Mouse (Mus musculus) thymus, adult 2 months (tissue): Measurements from ENCODE around the gene Pdlim4. TPM values are rescaled to one million over a fixed set of nuclear protein-coding genes. Genes with fewer than 3 reads are reported as not detected.

Source experiments
- DNase-seq: peaks from one replicate; pipeline ENCODE4 v3.0.0; 2021
- H3K27ac ChIP-seq: fragments of 200-500 bp; 2 replicates; pipeline ENCODE4 v1.5.1; 2012; ENCODE audit warnings: low read length, control low read depth; ENCODE audit not compliant: control insufficient read depth, insufficient read depth
- H3K27me3 ChIP-seq: fragments of 200-500 bp; 2 replicates; pipeline ENCODE4 v1.6.1; 2012; ENCODE audit warnings: mild to moderate bottlenecking, low read length, moderate library complexity, mixed read lengths; ENCODE audit not compliant: control insufficient read depth, insufficient read depth
- H3K36me3 ChIP-seq: fragments of 200-500 bp; 2 replicates; pipeline ENCODE4 v1.6.1; 2012; ENCODE audit warnings: mild to moderate bottlenecking, low read length, moderate library complexity; ENCODE audit not compliant: control insufficient read depth, insufficient read depth
- H3K4me1 ChIP-seq: fragments of 200-500 bp; replicated peaks from 2 replicates; pipeline ENCODE4 v1.6.1; 2012; ENCODE audit warnings: low read length; ENCODE audit not compliant: control insufficient read depth, insufficient read depth
- H3K4me3 ChIP-seq: fragments of 200-500 bp; 2 replicates; pipeline ENCODE4 v1.5.1; 2012; ENCODE audit warnings: mild to moderate bottlenecking, low read length, control low read depth, moderate library complexity; ENCODE audit not compliant: control insufficient read depth, insufficient read depth
- CTCF ChIP-seq: fragments of 200-500 bp; IDR thresholded peaks from 2 replicates; pipeline ENCODE4 v1.5.1; 2012; ENCODE audit warnings: mild to moderate bottlenecking, control low read depth, low read length, moderate library complexity, borderline replicate concordance; ENCODE audit not compliant: control insufficient read depth, poor library complexity, insufficient read depth; ENCODE audit errors: extremely low read depth
- POLR2A ChIP-seq: fragments of 200-500 bp; IDR thresholded peaks from 2 replicates; pipeline ENCODE4 v1.6.1; 2012; ENCODE audit warnings: mild to moderate bottlenecking, low read length, control low read depth, moderate library complexity; ENCODE audit not compliant: control insufficient read depth, poor library complexity, insufficient read depth; ENCODE audit errors: extremely low read depth
- whole genome bisulfite sequencing: fragments of 180-500 bp; shearing (Covaris S2); methylation state at CpG from one replicate; pipeline ENCODE4 v1.1.7; 2018; 5-methylcytosine and 5-hydroxymethylcytosine counted together
- polyA plus RNA-seq: library from polyadenylated mRNA; depleted of rRNA; stranded (reverse); fragments of >200 nt; gene quantifications from 2 replicates; pipeline ENCODE4 v1.2.3, GENCODE M21; 2012

The Pdlim4 gene
- polyA plus RNA-seq, 1 experiment: 62.0 TPM

DNA sequence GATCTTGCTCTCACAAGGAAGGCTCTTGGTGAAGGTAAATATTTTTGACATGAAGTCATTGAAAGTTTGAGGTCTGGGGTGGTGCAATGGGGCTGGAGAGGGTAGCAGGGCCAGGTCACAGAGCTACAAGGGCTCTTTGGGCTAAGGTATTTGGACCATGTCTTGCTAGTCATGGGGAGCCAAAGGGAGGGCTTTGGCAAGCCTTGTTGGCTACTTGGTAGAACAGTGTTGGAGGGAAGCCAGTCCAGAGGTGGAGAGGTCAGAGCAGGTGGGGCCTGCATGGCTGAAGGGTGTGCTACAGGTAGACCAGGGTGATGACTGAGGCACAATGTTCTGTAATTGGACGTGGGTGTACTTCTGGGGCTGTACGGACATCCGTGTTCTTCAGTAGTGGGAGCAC is 37.9 kb upstream of the Pdlim4 start:
- DNase-seq: no peak
- Histone ChIP-seq H3K27ac (no peak overlapping the region), H3K27me3 (no peaks in the 10 kb centered on the region; the same call in 1 of the 2 replicates), H3K36me3 (no peaks in the 10 kb centered on the region), H3K4me1 (no peaks in the 10 kb centered on the region), H3K4me3 (no peak overlapping the region)
- WGBS: 97% methylated on average over 3 of the region's 3 CpGs
- TF ChIP-seq POLR2A (no peak), CTCF (no peak)

DNA sequence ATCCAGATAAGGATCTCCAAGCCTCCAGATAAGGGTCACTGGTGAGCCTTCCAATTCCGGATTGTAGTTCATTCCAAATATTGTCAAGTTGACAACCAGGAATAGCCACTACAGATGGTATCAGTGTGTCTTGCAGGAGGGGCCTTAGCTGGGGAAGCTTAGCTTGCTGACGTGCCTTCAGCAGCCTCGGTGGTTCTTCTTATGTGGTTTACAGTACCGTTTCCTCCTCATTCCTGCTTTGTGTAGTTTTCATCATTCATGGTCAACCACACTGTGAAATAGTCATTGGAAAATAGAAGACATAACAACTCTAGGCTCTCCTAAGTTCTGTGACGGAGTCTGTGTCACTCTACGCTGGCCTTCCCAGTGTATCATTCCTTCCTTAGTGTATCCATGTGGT is 36.2 kb upstream of the Pdlim4 start:
- 6% methylated on average over 6 of the region's 6 CpGs for WGBS
- peaks cover 9% of the 10 kb centered on the region; the same call in 1 of the 2 replicates for H3K4me1 ChIP-seq
- H3K27me3 ChIP-seq: peaks cover 3% of the 10 kb centered on the region; the same call in 1 of the 2 replicates
- no peak overlapping the region for H3K27ac ChIP-seq
- DNase-seq: no peak
- no peak for TF ChIP-seq POLR2A
- no peak for TF ChIP-seq CTCF
- H3K4me3 ChIP-seq: no peak overlapping the region
- H3K36me3 ChIP-seq: no peaks in the 10 kb centered on the region

DNA sequence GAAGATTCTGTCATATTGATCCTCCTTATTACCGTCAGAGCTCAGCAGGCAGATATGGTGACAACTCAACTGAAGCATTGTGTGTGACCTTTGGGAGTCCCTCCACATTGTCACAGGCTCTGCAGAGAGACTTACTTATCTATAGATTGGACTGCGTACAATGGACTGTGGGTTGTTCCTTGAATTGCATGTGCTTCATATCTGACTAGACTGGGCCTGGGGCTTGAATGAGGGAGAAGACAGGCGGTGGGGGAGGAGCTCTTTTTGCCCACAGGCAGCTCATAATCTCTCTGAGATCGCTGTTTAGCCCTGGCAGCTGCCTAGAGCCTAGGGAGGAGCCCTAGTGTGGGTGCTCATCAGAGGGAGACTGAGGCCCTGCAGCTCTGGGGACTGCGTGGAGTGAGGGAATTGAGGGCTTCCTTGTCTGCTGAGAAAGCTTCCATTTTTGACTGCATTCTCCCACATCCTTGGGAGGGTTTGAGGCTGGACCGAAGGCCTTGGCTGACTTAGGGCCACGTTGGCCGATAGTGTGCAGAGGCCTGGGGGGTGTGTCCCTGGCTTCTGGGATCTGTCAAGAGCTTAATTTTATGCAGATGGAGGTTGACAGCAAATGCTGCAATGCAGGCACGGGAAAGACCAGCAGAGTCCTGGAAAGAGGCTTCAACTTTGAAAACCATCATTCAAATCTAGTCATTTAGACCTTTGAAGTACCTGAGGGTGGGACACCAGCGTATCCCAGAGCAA is 34.1 kb upstream of the Pdlim4 start:
- DNase-seq: no peak
- H3K27me3 ChIP-seq: peaks cover 5% of the 10 kb centered on the region; the same call in 1 of the 2 replicates
- 85% methylated on average over 10 of the region's 10 CpGs for WGBS
- no peak overlapping the region for H3K27ac ChIP-seq
- no peak overlapping the region for H3K4me3 ChIP-seq
- no peaks in the 10 kb centered on the region for H3K36me3 ChIP-seq
- TF ChIP-seq CTCF (no peak), POLR2A (no peak)
- H3K4me1 ChIP-seq: peaks cover 9% of the 10 kb centered on the region; the same call in 1 of the 2 replicates

DNA sequence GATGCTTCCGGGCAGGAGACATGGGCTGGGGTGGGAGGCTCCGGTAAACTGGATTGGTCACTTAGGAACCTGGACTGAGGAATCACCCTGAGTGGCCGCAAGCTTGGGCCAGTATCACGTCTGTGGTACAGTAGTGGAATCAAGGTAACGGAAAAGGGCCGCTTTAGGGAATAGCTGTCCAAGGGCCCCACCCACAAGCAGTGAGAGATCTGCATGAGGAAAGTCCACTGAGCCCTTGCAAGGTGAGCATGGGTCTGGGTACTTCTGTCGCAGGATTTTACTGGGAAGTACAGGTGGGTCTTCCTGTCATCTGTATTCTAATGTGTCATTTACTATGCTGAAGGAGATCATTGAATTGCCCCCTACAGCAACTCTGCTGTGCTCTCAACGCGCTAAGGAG is 32.9 kb upstream of the Pdlim4 start:
- 92% methylated on average over 9 of the region's 9 CpGs for WGBS
- TF ChIP-seq CTCF (no peak), POLR2A (no peak)
- no peak overlapping the region for H3K4me3 ChIP-seq
- H3K27me3 ChIP-seq: peaks cover 5% of the 10 kb centered on the region; the same call in 1 of the 2 replicates
- no peak for DNase-seq
- no peaks in the 10 kb centered on the region for H3K36me3 ChIP-seq
- H3K27ac ChIP-seq: no peak overlapping the region
- peaks cover 9% of the 10 kb centered on the region; the same call in 1 of the 2 replicates for H3K4me1 ChIP-seq

DNA sequence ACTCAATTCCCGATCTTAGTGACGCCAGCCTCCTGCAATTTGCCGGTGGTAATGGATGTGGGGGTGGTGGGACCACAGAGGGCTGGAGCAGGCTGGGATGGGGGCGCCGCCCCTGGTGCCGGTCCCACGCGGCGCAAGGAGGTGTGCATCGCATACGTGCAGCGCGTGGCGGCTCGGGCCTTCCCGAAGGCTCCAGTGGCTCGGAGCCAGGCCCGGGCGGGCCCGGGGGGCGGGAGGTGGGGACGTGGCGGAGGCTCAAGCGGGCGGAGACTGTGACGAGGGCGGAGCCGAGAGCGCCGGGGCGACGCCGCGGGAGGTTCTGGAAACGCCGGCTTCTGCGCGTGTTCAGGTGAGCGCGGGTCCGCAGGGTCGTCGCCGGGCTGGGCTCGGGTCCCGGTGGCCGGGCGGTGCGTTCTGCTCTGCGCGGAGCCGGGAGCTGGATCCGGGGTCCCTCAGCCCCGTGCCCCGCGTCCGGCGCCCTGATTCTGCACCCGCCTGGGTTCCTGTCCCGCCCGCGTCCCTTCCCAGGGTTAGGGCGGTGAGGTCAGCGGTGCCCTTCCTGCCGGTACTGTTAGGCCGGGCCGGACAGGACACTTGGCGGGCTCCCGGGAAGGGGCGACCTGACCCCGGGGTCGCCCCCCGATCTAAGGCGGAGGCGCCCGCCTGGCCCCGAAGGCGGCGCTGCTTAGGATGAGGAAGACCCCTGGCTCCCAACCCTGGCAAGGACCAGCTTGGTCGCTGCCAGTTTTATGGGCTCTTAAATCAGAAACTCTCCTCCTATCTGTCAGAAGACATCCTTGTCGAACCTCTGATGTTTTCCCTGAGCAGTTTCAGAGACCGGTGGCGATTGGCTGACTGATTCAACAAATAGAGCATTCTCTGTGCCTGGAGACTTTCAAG is 32.1 kb upstream of the Pdlim4 start:
- 4% methylated on average over 83 of the region's 83 CpGs for WGBS
- Histone ChIP-seq H3K36me3 (no peaks in the 10 kb centered on the region), H3K4me1 (peaks cover 9% of the 10 kb centered on the region; the same call in 1 of the 2 replicates), H3K27ac (no peak overlapping the region), H3K4me3 (peak overlapping the region; percentile 33), H3K27me3 (peaks cover 5% of the 10 kb centered on the region; the same call in 1 of the 2 replicates)
- TF ChIP-seq POLR2A (no peak), CTCF (no peak)
- peak; percentile 53 for DNase-seq

DNA sequence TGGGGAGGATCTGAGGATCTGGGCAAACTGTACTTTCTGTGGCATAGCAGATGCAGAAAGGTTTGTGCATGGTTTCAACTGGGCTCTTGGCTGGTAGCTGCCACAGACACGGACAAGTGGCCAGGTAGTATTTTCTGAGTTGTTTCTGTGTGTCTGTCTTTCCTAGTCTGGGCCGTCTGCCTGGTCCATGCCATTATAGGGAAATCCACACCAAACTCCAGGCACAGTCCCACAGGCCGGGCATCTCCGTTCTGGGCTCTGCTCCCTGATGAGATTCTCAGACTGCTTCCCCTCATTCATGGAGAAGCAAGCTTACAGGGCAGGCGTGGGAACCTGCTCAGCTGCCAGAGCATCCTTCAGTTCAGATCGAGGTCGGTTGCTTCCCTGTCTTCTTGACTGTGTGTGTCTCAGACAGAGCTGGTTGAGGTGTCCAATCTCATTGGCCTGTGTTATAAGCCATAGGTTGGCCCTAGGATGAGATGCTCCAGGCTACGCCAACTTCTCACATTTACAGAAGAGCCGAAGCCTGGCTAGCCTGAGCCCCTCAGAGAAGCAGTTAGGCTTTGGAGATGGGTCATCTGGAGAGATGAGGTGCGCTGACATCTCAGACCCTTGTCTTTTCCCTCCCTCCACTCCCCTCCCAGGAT is 31.4 kb upstream of the Pdlim4 start, which contains the start of gene P4ha2:
P4ha2 (plus strand) TSS at position 51 of the 647 bp plus-strand sequence.
- Histone ChIP-seq H3K27me3 (peaks cover 5% of the 10 kb centered on the region; the same call in 1 of the 2 replicates), H3K27ac (no peak within 1 kb of the TSS), H3K4me1 (peaks cover 9% of the 10 kb centered on the region; the same call in 1 of the 2 replicates), H3K4me3 (peak within 1 kb of the TSS; percentile 33), H3K36me3 (no peaks in the 10 kb centered on the region)
- 66% methylated on average over 10 of the region's 10 CpGs for WGBS
- no peak for DNase-seq
- TF ChIP-seq CTCF (no peak), POLR2A (no peak)
